Mouse (Mus musculus): ENCODE data around the gene Tm4sf20. TPM values are rescaled to one million over a fixed set of nuclear protein-coding genes. Genes with fewer than 3 reads are reported as not detected.

Tm4sf20 gene
- polyA plus RNA-seq, 1 experiment from 2014 or later, result not detected

DNA sequence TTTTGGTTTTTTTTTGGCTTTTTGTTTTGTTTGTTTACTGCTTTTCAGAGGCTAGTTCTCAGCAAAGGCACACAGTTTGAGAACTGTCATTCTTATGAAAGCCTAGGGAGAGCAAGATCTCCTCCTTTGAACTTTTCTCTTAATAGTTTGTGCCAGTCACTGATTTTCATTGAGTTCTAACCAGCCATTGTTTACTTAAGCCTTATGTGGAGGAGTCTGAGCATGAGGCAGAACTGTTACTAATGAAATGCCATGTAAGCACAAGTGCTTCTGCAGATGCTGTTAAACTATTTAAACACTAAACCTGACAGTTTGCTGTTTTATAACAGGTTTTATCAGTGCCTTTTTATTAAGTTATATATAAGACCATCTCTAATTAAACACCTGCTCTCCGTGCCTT lies 30.2 kb downstream of the Tm4sf20 start:
- no peak overlapping the region for H3K27ac ChIP-seq (replicated peaks)
- no peak overlapping the region for H3K4me2 ChIP-seq
- H3K4me3 ChIP-seq (replicated peaks), result no peak overlapping the region
- no peaks in the 10 kb centered on the region for H3K4me1 ChIP-seq
- 91% methylated on average over 1 of the region's 1 CpGs for WGBS
- no peaks in the 10 kb centered on the region for H3K27me3 ChIP-seq (replicated peaks)
- no peaks in the 10 kb centered on the region for H3K9me3 ChIP-seq (replicated peaks)
- H3K9ac ChIP-seq (replicated peaks), result no peak overlapping the region
- no peak for ATAC-seq (ENCODE audit: low FRiP score)
- H3K36me3 ChIP-seq, result peaks cover 49% of the 10 kb centered on the region

DNA sequence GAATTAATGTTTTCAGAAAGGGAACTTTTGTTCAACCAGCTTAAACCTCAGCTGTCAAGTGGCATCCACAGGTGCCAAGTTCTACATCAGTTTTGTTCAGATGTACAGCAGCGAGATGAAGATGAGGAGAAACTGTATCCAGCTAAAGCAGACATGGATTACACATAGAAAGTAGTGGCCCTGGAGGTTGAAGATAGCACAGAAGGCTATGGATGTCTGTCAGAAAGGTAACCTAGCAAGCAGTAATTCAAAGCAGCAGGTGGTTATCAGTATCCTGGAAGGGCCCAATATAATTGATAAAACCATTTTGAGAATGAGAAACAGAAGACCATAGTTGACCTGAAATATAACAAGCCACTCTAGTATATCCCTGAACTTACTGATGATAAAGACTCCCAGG lies 34.9 kb downstream of the Tm4sf20 start:
- WGBS, result 100% methylated on average over 1 of the region's 1 CpGs
- Histone ChIP-seq H3K4me2 (no peak overlapping the region), H3K9me3 (replicated peaks) (no peaks in the 10 kb centered on the region), H3K4me1 (no peaks in the 10 kb centered on the region), H3K9ac (replicated peaks) (no peak overlapping the region), H3K27ac (replicated peaks) (no peak overlapping the region), H3K4me3 (replicated peaks) (no peak overlapping the region), H3K27me3 (replicated peaks) (no peaks in the 10 kb centered on the region), H3K36me3 (peaks cover 77% of the 10 kb centered on the region)
- ATAC-seq (ENCODE audit: low FRiP score), result no peak

DNA sequence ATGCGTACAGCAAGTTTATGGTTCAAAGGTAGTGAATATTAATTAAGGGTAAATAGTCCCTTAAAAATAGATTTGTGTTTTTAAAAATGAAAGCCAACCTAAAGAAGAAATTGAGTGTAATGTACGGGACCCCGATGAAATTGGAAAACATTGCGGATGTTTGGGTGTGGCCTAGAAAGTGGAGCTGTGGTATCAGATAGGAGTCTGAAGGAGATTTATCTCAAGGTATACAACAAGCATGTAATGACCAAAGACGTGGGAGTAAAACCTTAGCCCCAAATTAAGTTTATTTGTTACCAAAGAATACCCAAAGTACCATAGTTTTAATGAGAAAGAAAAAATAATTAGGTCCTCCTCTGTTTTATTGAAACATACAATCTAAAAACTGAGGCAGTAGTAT lies 41.8 kb downstream of the Tm4sf20 start:
- Histone ChIP-seq H3K4me2 (no peak overlapping the region), H3K4me3 (replicated peaks) (no peak overlapping the region), H3K36me3 (peaks cover 27% of the 10 kb centered on the region), H3K4me1 (peaks cover 16% of the 10 kb centered on the region), H3K9me3 (replicated peaks) (no peaks in the 10 kb centered on the region), H3K27ac (replicated peaks) (no peak overlapping the region), H3K9ac (replicated peaks) (no peak overlapping the region), H3K27me3 (replicated peaks) (peaks cover 8% of the 10 kb centered on the region)
- WGBS, result 96% methylated on average over 5 of the region's 5 CpGs
- ATAC-seq (ENCODE audit: low FRiP score), result no peak

DNA sequence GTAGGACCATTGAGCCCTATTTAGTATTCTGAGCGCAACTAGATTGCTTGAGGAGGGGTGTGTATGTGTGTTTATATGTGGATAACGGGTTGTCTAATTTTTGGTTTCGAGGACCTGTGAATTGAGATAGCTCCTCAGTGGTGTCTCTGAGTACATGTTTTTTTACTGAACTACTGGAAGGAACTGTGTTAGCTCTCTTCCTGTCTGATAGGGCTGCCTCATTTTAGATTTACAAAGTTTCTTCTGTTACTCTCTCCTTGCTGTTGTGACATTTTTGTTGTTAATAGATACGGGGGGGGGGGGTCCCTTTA lies 42.4 kb downstream of the Tm4sf20 start:
- H3K9ac ChIP-seq (replicated peaks), result peak overlapping the region; percentile 77
- H3K4me3 ChIP-seq (replicated peaks), result peak overlapping the region; percentile 59
- no peak for ATAC-seq (ENCODE audit: low FRiP score)
- 55% methylated on average over 4 of the region's 4 CpGs for WGBS
- H3K9me3 ChIP-seq (replicated peaks), result no peaks in the 10 kb centered on the region
- H3K4me1 ChIP-seq, result peaks cover 16% of the 10 kb centered on the region
- peak overlapping the region; percentile 95 for H3K4me2 ChIP-seq
- H3K27me3 ChIP-seq (replicated peaks), result peaks cover 11% of the 10 kb centered on the region
- no peak overlapping the region for H3K27ac ChIP-seq (replicated peaks)
- peaks cover 21% of the 10 kb centered on the region for H3K36me3 ChIP-seq

DNA sequence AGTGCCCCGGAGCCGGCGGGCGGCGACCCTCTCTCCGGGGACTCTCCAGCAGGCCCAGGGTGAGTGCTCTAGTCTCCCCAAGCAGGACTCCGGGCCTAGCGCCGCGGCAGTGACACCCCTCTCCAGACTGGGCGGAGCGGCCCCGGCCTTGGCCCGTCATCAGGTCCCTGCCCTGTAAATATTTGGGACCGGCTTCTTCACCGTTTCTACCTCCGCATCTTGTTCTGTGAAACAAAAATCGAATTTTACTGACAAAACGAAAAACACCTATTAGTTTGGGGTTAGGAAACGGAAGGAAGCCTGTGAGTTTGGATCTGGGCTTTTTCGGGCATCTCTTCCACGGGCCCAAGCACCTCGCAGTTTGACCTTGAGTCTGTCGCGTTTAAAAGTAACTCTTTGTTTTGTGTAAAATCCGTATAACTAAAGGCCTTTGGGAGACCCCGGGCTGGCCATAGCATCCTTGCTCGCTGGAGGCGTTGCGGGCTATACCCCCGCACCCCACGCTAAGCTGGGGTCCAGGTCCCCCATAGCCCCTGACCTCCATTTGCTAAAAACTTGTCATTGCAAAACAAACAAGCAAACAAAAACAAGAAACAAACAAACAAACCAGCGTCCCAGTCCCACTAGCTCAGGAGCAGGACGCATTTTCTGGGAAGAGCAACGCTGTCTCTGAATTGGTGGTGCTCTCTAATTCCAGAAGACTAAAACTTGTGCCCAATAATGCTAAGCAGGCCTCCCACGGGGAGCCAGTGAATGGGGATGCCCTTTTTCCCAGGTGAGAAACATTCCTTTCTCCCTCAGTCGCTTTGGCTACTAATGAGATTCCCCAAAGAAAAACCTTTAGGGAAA lies 43.0 kb downstream of the Tm4sf20 start:
- Histone ChIP-seq H3K4me3 (replicated peaks) (peak overlapping the region; percentile 59), H3K4me1 (peaks cover 16% of the 10 kb centered on the region), H3K4me2 (peak overlapping the region; percentile 95), H3K27ac (replicated peaks) (peak overlapping the region; percentile 72; the same call in 1 of the 2 replicates), H3K9me3 (replicated peaks) (no peaks in the 10 kb centered on the region), H3K9ac (replicated peaks) (peak overlapping the region; percentile 77), H3K36me3 (peaks cover 16% of the 10 kb centered on the region), H3K27me3 (replicated peaks) (peaks cover 13% of the 10 kb centered on the region)
- under 1% methylated on average over 37 of the region's 37 CpGs for WGBS
- ATAC-seq (ENCODE audit: low FRiP score), result peak; percentile 95

DNA sequence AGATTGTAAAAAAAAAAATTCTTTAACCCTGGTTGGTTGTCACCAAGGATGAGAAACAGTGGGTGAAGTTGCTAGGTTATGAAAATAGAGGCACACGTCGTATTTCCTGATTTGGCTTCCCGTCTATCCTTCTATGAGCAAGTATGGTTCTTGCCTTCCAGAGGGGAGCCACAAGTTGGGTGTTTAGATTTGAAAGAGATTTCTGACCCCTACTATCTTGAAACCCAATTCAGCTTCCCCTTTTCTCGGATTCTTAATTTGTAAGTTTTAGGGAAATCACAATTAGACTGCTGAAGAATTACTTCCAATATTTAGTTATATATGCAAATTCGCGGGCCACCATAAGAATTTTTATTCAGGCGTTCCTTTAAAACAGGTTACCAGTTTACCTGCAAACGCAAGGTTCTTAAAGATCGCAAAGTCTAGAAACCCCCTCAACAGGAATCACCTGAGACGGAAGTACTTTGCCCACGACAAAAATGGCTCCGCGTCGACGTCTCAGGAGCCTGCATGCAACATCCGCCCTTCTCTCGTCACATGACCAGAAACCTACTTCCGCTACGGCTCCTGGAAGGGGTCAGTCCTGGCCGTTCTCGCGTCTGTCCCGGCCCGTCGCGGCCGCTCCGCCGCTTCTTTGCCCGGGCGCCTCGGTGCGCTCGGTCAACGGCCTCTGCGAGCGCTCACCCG lies 43.8 kb downstream of the Tm4sf20 start, which contains the start of gene Mff:
Gene Mff (plus strand): TSS at position 552 of the 687 bp plus-strand sequence.
- peak within 1 kb of the TSS; percentile 77 for H3K9ac ChIP-seq (replicated peaks)
- H3K9me3 ChIP-seq (replicated peaks), result no peaks in the 10 kb centered on the region
- peaks cover 16% of the 10 kb centered on the region for H3K4me1 ChIP-seq
- H3K27me3 ChIP-seq (replicated peaks), result peaks cover 17% of the 10 kb centered on the region
- ATAC-seq (ENCODE audit: low FRiP score), result peak; percentile 99
- peak within 1 kb of the TSS; percentile 59 for H3K4me3 ChIP-seq (replicated peaks)
- H3K27ac ChIP-seq (replicated peaks), result peak within 1 kb of the TSS; percentile 72; the same call in 1 of the 2 replicates
- peak within 1 kb of the TSS; percentile 95 for H3K4me2 ChIP-seq
- WGBS, result 10% methylated on average over 38 of the region's 38 CpGs
- peaks cover 9% of the 10 kb centered on the region for H3K36me3 ChIP-seq

- Histone ChIP-seq H3K4me3 (replicated peaks) (no peak overlapping the region), H3K9ac (replicated peaks) (no peak overlapping the region), H3K4me2 (no peak overlapping the region), H3K27ac (replicated peaks) (no peak overlapping the region), H3K27me3 (replicated peaks) (peaks cover 16% of the 10 kb centered on the region), H3K4me1 (no peaks in the 10 kb centered on the region), H3K36me3 (no peaks in the 10 kb centered on the region), H3K9me3 (replicated peaks) (no peaks in the 10 kb centered on the region)
- ATAC-seq (ENCODE audit: low FRiP score), result no peak
- WGBS, result 82% methylated on average over 9 of the region's 9 CpGs
These were observed 50.3 kb downstream of the Tm4sf20 start for GRCm38 (mm10) chr1:82717816-82718512.

Other genes starting within 250 kb of the Tm4sf20 start
- gene Col4a4, start 181.6 kb downstream of the Tm4sf20 start, polyA plus RNA-seq (2015; fragmentation: Nextera tagmentation; extraction: Ambion mirVana), result 0.14 and 0.31 TPM in 2 replicates
- 0.18 and 0.33 TPM in 2 replicates for gene Col4a3, start 181.5 kb downstream of the Tm4sf20 start, polyA plus RNA-seq (2015; fragmentation: Nextera tagmentation; extraction: Ambion mirVana)
- 347 and 375 TPM in 2 replicates for gene Mff, start 43.6 kb downstream of the Tm4sf20 start, polyA plus RNA-seq (2015; fragmentation: Nextera tagmentation; extraction: Ambion mirVana)
- gene Gm47791, start 2.8 kb upstream of the Tm4sf20 start, polyA plus RNA-seq (2015; fragmentation: Nextera tagmentation; extraction: Ambion mirVana), result not detected in 2 replicates
- gene Agfg1, start 71.0 kb upstream of the Tm4sf20 start, polyA plus RNA-seq (2015; fragmentation: Nextera tagmentation; extraction: Ambion mirVana), result 26.6 and 36.5 TPM in 2 replicates
- 0.26 TPM in 1 of 2 replicates, not detected in the other for gene A030005L19Rik, start 144.9 kb upstream of the Tm4sf20 start, polyA plus RNA-seq (2015; fragmentation: Nextera tagmentation; extraction: Ambion mirVana)
- gene A030014E15Rik, start 156.5 kb upstream of the Tm4sf20 start, polyA plus RNA-seq (2015; fragmentation: Nextera tagmentation; extraction: Ambion mirVana), result not detected in 2 replicates
- not detected in 2 replicates for gene Gm6217, start 162.9 kb upstream of the Tm4sf20 start, polyA plus RNA-seq (2015; fragmentation: Nextera tagmentation; extraction: Ambion mirVana)
- not detected in 2 replicates for gene A030003K21Rik, start 174.9 kb upstream of the Tm4sf20 start, polyA plus RNA-seq (2015; fragmentation: Nextera tagmentation; extraction: Ambion mirVana)
- not detected in 2 replicates for gene Gm7544, start 187.6 kb upstream of the Tm4sf20 start, polyA plus RNA-seq (2015; fragmentation: Nextera tagmentation; extraction: Ambion mirVana)
- not detected in 2 replicates for gene Gm47955, start 191.8 kb upstream of the Tm4sf20 start, polyA plus RNA-seq (2015; fragmentation: Nextera tagmentation; extraction: Ambion mirVana)
- gene Gm47959, start 232.1 kb upstream of the Tm4sf20 start, polyA plus RNA-seq (2015; fragmentation: Nextera tagmentation; extraction: Ambion mirVana), result not detected in 2 replicates